Mouse (Mus musculus) liver, adult 10 weeks (tissue): ENCODE measurements around the gene 1700030J22Rik. TPM values are rescaled to one million over a fixed set of nuclear protein-coding genes. Genes with fewer than 3 reads are reported as not detected.

Experiments
- polyA plus RNA-seq: library from polyadenylated mRNA; stranded (reverse); fragments of 350-450 nt; fragmentation: Illumina TruSeq; extraction: RNeasy Lipid Tissue Mini Kit (QIAGEN cat#74804); gene quantifications from one replicate; pipeline ENCODE4 v1.2.3, GENCODE M21; 2014; ENCODE audit warnings: low read depth, low replicate concordance

1700030J22Rik gene
- polyA plus RNA-seq: 0.13 TPM

GRCm38 (mm10) chr8:116978631-116979256 lies at the start of gene 1700030J22Rik:
TSS of gene 1700030J22Rik (minus strand) at chr8:116978959.

GRCm38 (mm10) chr8:116993095-116993867 lies 14.5 kb upstream of the 1700030J22Rik start, which contains the start of gene Gcsh:
TSS of gene Gcsh (minus strand) at chr8:116993537.

GRCm38 (mm10) chr8:116943161-116943554 lies 35.6 kb downstream of the 1700030J22Rik start, which contains the start of gene Atmin:
TSS of gene Atmin (plus strand) at chr8:116943393.

GRCm38 (mm10) chr8:116921337-116922059 lies 57.3 kb downstream of the 1700030J22Rik start, which contains the start of the genes Cmc2 and Cenpn:
TSS of gene Cmc2 (minus strand) at chr8:116921455.
TSS of gene Cenpn (plus strand) at chr8:116921730.

Other genes starting within 250 kb of the 1700030J22Rik start
- not detected for gene Cdyl2, start 246.0 kb downstream of the 1700030J22Rik start, polyA plus RNA-seq
- gene Cmc2, start 57.5 kb downstream of the 1700030J22Rik start, polyA plus RNA-seq: 3.8 TPM
- gene Cenpn, start 57.2 kb downstream of the 1700030J22Rik start, polyA plus RNA-seq: 0.48 TPM
- gene Atmin, start 35.6 kb downstream of the 1700030J22Rik start, polyA plus RNA-seq: 2.6 TPM
- gene Gcsh, start 14.6 kb upstream of the 1700030J22Rik start, polyA plus RNA-seq: 236 TPM
- gene Pkd1l2, start 103.5 kb upstream of the 1700030J22Rik start, polyA plus RNA-seq: not detected
- gene Bco1, start 116.9 kb upstream of the 1700030J22Rik start, polyA plus RNA-seq: 2.9 TPM
- gene Gan, start 179.2 kb upstream of the 1700030J22Rik start, polyA plus RNA-seq: 0.87 TPM